Mouse (Mus musculus) c-Kit-positive CD71-positive TER-119-positive erythroid progenitor cells, embryonic 14.5 days (primary cell): ENCODE measurements around the gene Gfer.
"Not testable (repeated sequence)": the region's sequence is repeated elsewhere in the genome, so short reads cannot be mapped to it uniquely, and the experiment has no call there.

Experiments used
- DNase-seq: peaks from one replicate; pipeline ENCODE4 v3.0.0-alpha.2; 2013; ENCODE audit warnings: low spot score

Gfer gene

GRCm38 (mm10) chr17:24687146-24687595, 8.8 kb downstream of the Gfer start:
- DNase-seq: peak; percentile 52

- DNase-seq: peak; percentile 45
Measured at GRCm38 (mm10) chr17:24686514-24686913, 9.4 kb downstream of the Gfer start.

- no peak for DNase-seq
Measured at GRCm38 (mm10) chr17:24677500-24678080, 18.4 kb downstream of the Gfer start.

- no peak for DNase-seq
Measured at GRCm38 (mm10) chr17:24676877-24677276, 19.1 kb downstream of the Gfer start.

GRCm38 (mm10) chr17:24676187-24676586, 19.8 kb downstream of the Gfer start:
- peak; percentile 76 for DNase-seq

GRCm38 (mm10) chr17:24674277-24674676, 21.7 kb downstream of the Gfer start:
- DNase-seq: no peak

- no peak for DNase-seq
Measured at GRCm38 (mm10) chr17:24672141-24672540, 23.8 kb downstream of the Gfer start.

- no peak for DNase-seq
Measured at GRCm38 (mm10) chr17:24671346-24671745, 24.6 kb downstream of the Gfer start.

- DNase-seq: no peak
Measured at GRCm38 (mm10) chr17:24670246-24670844, 25.6 kb downstream of the Gfer start.

GRCm38 (mm10) chr17:24669545-24670245, 26.3 kb downstream of the Gfer start, which contains the start of gene Zfp598:
Zfp598 (plus strand) TSS chr17:24669687.
- peak; percentile 89 for DNase-seq

GRCm38 (mm10) chr17:24669214-24669544, 26.8 kb downstream of the Gfer start:
- not testable (repeated sequence) for DNase-seq

- DNase-seq: peak; percentile 59
Measured at GRCm38 (mm10) chr17:24667416-24667815, 28.5 kb downstream of the Gfer start.

- not testable (repeated sequence) for DNase-seq
Measured at GRCm38 (mm10) chr17:24667011-24667410, 28.9 kb downstream of the Gfer start.

- no peak for DNase-seq
Measured at GRCm38 (mm10) chr17:24658017-24658758, 37.8 kb downstream of the Gfer start, which contains the start of gene Npw. Npw (minus strand) TSS chr17:24658457.

GRCm38 (mm10) chr17:24654969-24655368, 41.0 kb downstream of the Gfer start:
- DNase-seq: no peak

GRCm38 (mm10) chr17:24653967-24654710, 41.8 kb downstream of the Gfer start:
- DNase-seq: no peak

GRCm38 (mm10) chr17:24651835-24652234, 44.1 kb downstream of the Gfer start:
- no peak for DNase-seq

GRCm38 (mm10) chr17:24650766-24651165, 45.2 kb downstream of the Gfer start:
- DNase-seq: no peak

- DNase-seq: no peak
Measured at GRCm38 (mm10) chr17:24650070-24650616, 45.8 kb downstream of the Gfer start, which contains the start of gene Slc9a3r2. Slc9a3r2 (minus strand) TSS chr17:24650327.

- DNase-seq: no peak
Measured at GRCm38 (mm10) chr17:24649581-24650069, 46.3 kb downstream of the Gfer start.

GRCm38 (mm10) chr17:24648731-24649377, 47.1 kb downstream of the Gfer start:
- no peak for DNase-seq
